In genomic region chr11:121259160-121260100, GRCm38 (mm10) we compare ENCODE assay signal across 8 mouse cellular contexts. TPM values are rescaled to one million over a fixed set of nuclear protein-coding genes. Genes with fewer than 3 reads are reported as not detected.
DNase-seq lines count a peak whose midpoint lies in the region; ATAC-seq and TF ChIP-seq lines count a peak whose summit lies in the region.

Gene Foxk2, plus strand, starts transcription at chr11:121259990.

- peak within 1 kb of the TSS; percentile 92 for H3K4me2 ChIP-seq in CH12.LX (ENCODE audit: insufficient read depth, low read depth, poor library complexity, severe bottlenecking)
- H3K4me2 ChIP-seq in forebrain, embryonic 12.5 days, result peak within 1 kb of the TSS; percentile 95
- H3K4me2 ChIP-seq in heart, postnatal 0 days (ENCODE audit: low read depth, low read length), result peak within 1 kb of the TSS; percentile 87
- H3K4me2 ChIP-seq in liver, postnatal 0 days (ENCODE audit: low read depth, low read length), result peak within 1 kb of the TSS; percentile 85
- peak within 1 kb of the TSS; percentile 95 for H3K4me2 ChIP-seq in neural tube, embryonic 14.5 days (ENCODE audit: low read depth, low read length)

- under 1% methylated on average over 64 of the region's 91 CpGs for WGBS in forebrain, embryonic 12.5 days
- WGBS in heart, postnatal 0 days, result under 1% methylated on average over 76 of the region's 91 CpGs
- WGBS in large intestine, adult 2 months, result under 1% methylated on average over 90 of the region's 91 CpGs
- under 1% methylated on average over 82 of the region's 91 CpGs for WGBS in liver, postnatal 0 days (ENCODE audit: insufficient replicate concordance)
- WGBS in neural tube, embryonic 14.5 days, result under 1% methylated on average over 80 of the region's 91 CpGs

- peak within 1 kb of the TSS; percentile 95 for H3K9ac ChIP-seq in CH12.LX (ENCODE audit: insufficient read depth, low read depth)
- peak within 1 kb of the TSS; percentile 99 for H3K9ac ChIP-seq in forebrain, embryonic 12.5 days
- H3K9ac ChIP-seq in heart, postnatal 0 days (replicated peaks; ENCODE audit: low read depth, low read length), result peak within 1 kb of the TSS; percentile 94
- H3K9ac ChIP-seq in liver, postnatal 0 days (replicated peaks), result peak within 1 kb of the TSS; percentile 96
- H3K9ac ChIP-seq in neural tube, embryonic 14.5 days (replicated peaks; ENCODE audit: low read depth, low read length), result peak within 1 kb of the TSS; percentile 97

- H3K9me3 ChIP-seq in CH12.LX (replicated peaks; ENCODE audit: low read length), result no peaks in the 10 kb centered on the region
- no peaks in the 10 kb centered on the region for H3K9me3 ChIP-seq in forebrain, embryonic 12.5 days
- H3K9me3 ChIP-seq in heart, postnatal 0 days (replicated peaks; ENCODE audit: control insufficient read depth, low read length), result no peaks in the 10 kb centered on the region
- H3K9me3 ChIP-seq in liver, postnatal 0 days (ENCODE audit: low read length), result no peaks in the 10 kb centered on the region
- no peaks in the 10 kb centered on the region for H3K9me3 ChIP-seq in neural tube, embryonic 14.5 days (ENCODE audit: control insufficient read depth, low read length)

- no peak for TF ChIP-seq CTCF in CH12.LX (conservative IDR thresholded peaks at IDR 0.05 in 1 of 2, IDR thresholded peaks at IDR 0.05 in 1 of 2; ENCODE audit: low read depth in 2 of 2, low read length in 2 of 2)
- TF ChIP-seq CTCF in heart, postnatal 0 days (IDR thresholded peaks at IDR 0.05; ENCODE audit: low read depth), result no peak
- no peak for TF ChIP-seq CTCF in liver, postnatal 0 days (IDR thresholded peaks at IDR 0.05; ENCODE audit: low read depth)

- DNase-seq in CH12.LX (ENCODE audit: extremely low read depth), result peak; percentile 86
- peak; percentile 76 for DNase-seq in c-Kit-positive CD71-positive TER-119-negative erythroid progenitor cells, embryonic 14.5 days (ENCODE audit: low read depth)
- peak; percentile 91 for DNase-seq in heart, postnatal 0 days (ENCODE audit: low spot score)
- DNase-seq in large intestine, adult 2 months (ENCODE audit: low read depth, low spot score), result peak; percentile 44
- DNase-seq in liver, postnatal 0 days, result peak; percentile 93
- peak; percentile 97 for DNase-seq in testis, postnatal 10 days (ENCODE audit: low spot score)

- H3K36me3 ChIP-seq in CH12.LX (replicated peaks in 1 of 2; ENCODE audit: control insufficient read depth in 1 of 2, insufficient read depth in 1 of 2, low read length in 1 of 2), result peaks cover 29 to 54% of the 10 kb centered on the region in 2 experiments
- peaks cover 50% of the 10 kb centered on the region for H3K36me3 ChIP-seq in forebrain, embryonic 12.5 days (replicated peaks)
- peaks cover 22% of the 10 kb centered on the region for H3K36me3 ChIP-seq in heart, postnatal 0 days (replicated peaks; ENCODE audit: control insufficient read depth, insufficient read depth, low read length)
- peaks cover 39% of the 10 kb centered on the region for H3K36me3 ChIP-seq in liver, postnatal 0 days (replicated peaks; ENCODE audit: insufficient read depth, low read length)
- H3K36me3 ChIP-seq in neural tube, embryonic 14.5 days (ENCODE audit: control insufficient read depth, insufficient read depth, low read length), result peaks cover 28% of the 10 kb centered on the region

- H3K27ac ChIP-seq in CH12.LX (ENCODE audit: insufficient read depth, low read depth), result peak within 1 kb of the TSS; percentile 53
- peak within 1 kb of the TSS; percentile 88 for H3K27ac ChIP-seq in forebrain, embryonic 12.5 days
- peak within 1 kb of the TSS; percentile 83 for H3K27ac ChIP-seq in heart, postnatal 0 days (ENCODE audit: low read depth)
- peak within 1 kb of the TSS; percentile 92 for H3K27ac ChIP-seq in liver, postnatal 0 days (ENCODE audit: low read depth)
- peak within 1 kb of the TSS; percentile 93 for H3K27ac ChIP-seq in neural tube, embryonic 14.5 days (ENCODE audit: low read depth, low read length)

- no peaks in the 10 kb centered on the region for H3K27me3 ChIP-seq in CH12.LX (replicated peaks)
- no peaks in the 10 kb centered on the region for H3K27me3 ChIP-seq in forebrain, embryonic 12.5 days
- no peaks in the 10 kb centered on the region for H3K27me3 ChIP-seq in heart, postnatal 0 days (ENCODE audit: control insufficient read depth, insufficient read depth, low read length)
- H3K27me3 ChIP-seq in liver, postnatal 0 days (ENCODE audit: insufficient read depth, low read length), result no peaks in the 10 kb centered on the region
- no peaks in the 10 kb centered on the region for H3K27me3 ChIP-seq in neural tube, embryonic 14.5 days (ENCODE audit: control insufficient read depth, insufficient read depth, low read length)

- dilution Hi-C loops in CH12.LX (cut with MboI; ENCODE audit: extremely low pct_ligation_motif_present, extremely low pct_unique_long_range_greater_than_20kb, low sequenced_read_pairs), result no loop called here

- peak; percentile 64 for TF ChIP-seq POLR2A in CH12.LX (IDR thresholded peaks at IDR 0.05; ENCODE audit: low read depth, low read length)

- TF ChIP-seq EP300 in CH12.LX (IDR thresholded peaks at IDR 0.05; ENCODE audit: low read length), result no peak
- TF ChIP-seq EP300 in heart, postnatal 0 days (IDR thresholded peaks at IDR 0.05; ENCODE audit: low read depth), result no peak; the same call in 1 of the 2 replicates
- TF ChIP-seq EP300 in liver, postnatal 0 days (IDR thresholded peaks at IDR 0.05; ENCODE audit: low read depth), result no peak

- no peak for TF ChIP-seq RAD21 in CH12.LX (IDR thresholded peaks at IDR 0.05; ENCODE audit: low read depth, low read length)

- in situ Hi-C loops in CH12.LX (cut with MboI; ENCODE audit: low pct_ligation_motif_present, low pct_unique_long_range_greater_than_20kb, low sequenced_read_pairs), result no loop called here

- H3K4me3 ChIP-seq in CH12.LX (replicated peaks in 1 of 3; ENCODE audit: low read depth in 2 of 3, low read length in 2 of 3, poor library complexity in 1 of 3), result peak within 1 kb of the TSS; percentile 83 to 96 (median 84)
- peak within 1 kb of the TSS; percentile 100 for H3K4me3 ChIP-seq in forebrain, embryonic 12.5 days (replicated peaks)
- H3K4me3 ChIP-seq in heart, postnatal 0 days (ENCODE audit: low read depth, low read length), result peak within 1 kb of the TSS; percentile 98
- H3K4me3 ChIP-seq in liver, postnatal 0 days (ENCODE audit: low read depth, low read length), result peak within 1 kb of the TSS; percentile 91
- H3K4me3 ChIP-seq in neural tube, embryonic 14.5 days (ENCODE audit: low read depth, low read length), result peak within 1 kb of the TSS; percentile 95

- H3K4me1 ChIP-seq in CH12.LX (ENCODE audit: control insufficient read depth in 1 of 2, insufficient read depth in 2 of 2), result peaks cover 8 to 42% of the 10 kb centered on the region in 2 experiments; a peak in 3 of 4 replicates
- H3K4me1 ChIP-seq in forebrain, embryonic 12.5 days, result peaks cover 20% of the 10 kb centered on the region
- H3K4me1 ChIP-seq in heart, postnatal 0 days (ENCODE audit: control insufficient read depth, insufficient read depth), result peaks cover 15% of the 10 kb centered on the region
- H3K4me1 ChIP-seq in liver, postnatal 0 days (ENCODE audit: insufficient read depth), result peaks cover 19% of the 10 kb centered on the region
- peaks cover 21% of the 10 kb centered on the region for H3K4me1 ChIP-seq in neural tube, embryonic 14.5 days (ENCODE audit: control insufficient read depth, insufficient read depth, low read length)

- H3K79me2 ChIP-seq in CH12.LX (replicated peaks; ENCODE audit: control insufficient read depth, extremely low read depth, insufficient read depth, poor library complexity, severe bottlenecking), result peaks cover 44% of the 10 kb centered on the region

- peak; percentile 97 for ATAC-seq in forebrain, embryonic 12.5 days (ENCODE audit: low FRiP score)
- peak; percentile 98 for ATAC-seq in heart, postnatal 0 days (ENCODE audit: insufficient read depth, low read depth)
- peak; percentile 99 for ATAC-seq in liver, postnatal 0 days
- ATAC-seq in neural tube, embryonic 14.5 days (ENCODE audit: low read depth), result peak; percentile 97

TF ChIP-seq in CH12.LX, 34 proteins besides CTCF, POLR2A, EP300 and RAD21 (continues in another document):
- TF ChIP-seq ZMIZ1 (IDR thresholded peaks at IDR 0.05; ENCODE audit: low read depth, low read length), result no peak; the same call in 1 of the 2 replicates
- no peak for TF ChIP-seq PAX5 (IDR thresholded peaks at IDR 0.05; ENCODE audit: low read length)
- no peak; the same call in 1 of the 2 replicates for TF ChIP-seq SMC3 (IDR thresholded peaks at IDR 0.05; ENCODE audit: low read depth, low read length)
- peak; percentile 80 for TF ChIP-seq USF1 (IDR thresholded peaks at IDR 0.05; ENCODE audit: low read depth, low read length)
- TF ChIP-seq MEF2A (IDR thresholded peaks at IDR 0.05; ENCODE audit: borderline replicate concordance, low read depth, low read length), result no peak
- peak; percentile 62 for TF ChIP-seq ELF1 (IDR thresholded peaks at IDR 0.05; ENCODE audit: low read depth, low read length)
- no peak for TF ChIP-seq JUN (IDR thresholded peaks at IDR 0.05; ENCODE audit: insufficient read depth, low read depth, low read length)
- no peak for TF ChIP-seq ETS1 (conservative IDR thresholded peaks at IDR 0.05; ENCODE audit: low read depth, low read length)
- TF ChIP-seq USF2 (conservative IDR thresholded peaks at IDR 0.05; ENCODE audit: low read depth, low read length), result peak; percentile 59
- TF ChIP-seq E2F4 (IDR thresholded peaks at IDR 0.05; ENCODE audit: insufficient replicate concordance, low read depth, low read length), result no peak
- TF ChIP-seq ZC3H11A (IDR thresholded peaks at IDR 0.05; ENCODE audit: low read depth, low read length), result no peak
- no peak; the same call in none of the 2 replicates for TF ChIP-seq SIN3A (IDR thresholded peaks at IDR 0.05; ENCODE audit: low read length)
- TF ChIP-seq TBP (conservative IDR thresholded peaks at IDR 0.05; ENCODE audit: low read depth, low read length), result no peak
- TF ChIP-seq ZNF384 (IDR thresholded peaks at IDR 0.05; ENCODE audit: low read depth, low read length), result no peak
- TF ChIP-seq MAZ (IDR thresholded peaks at IDR 0.05; ENCODE audit: low read depth, low read length), result 0 out of 2 replicates have a peak, but pooled peaks have one; percentile 35
- TF ChIP-seq TCF12 (IDR thresholded peaks at IDR 0.05; ENCODE audit: low read depth, low read length), result peak; percentile 80
- peak; percentile 97 for TF ChIP-seq MAX (IDR thresholded peaks at IDR 0.05; ENCODE audit: low read length)

RNA-seq across cellular contexts. Expression of gene Foxk2, which starts in this region (rescaled TPM):
- total RNA-seq in CH12.LX (2012; rRNA removed) (42.6 and 44.3 TPM in 2 replicates), CH12.LX (2014; rRNA removed) (25.0 and 26.9 TPM in 2 replicates)
- polyA plus RNA-seq in CH12.LX (2012; ENCODE audit: insufficient read length, low read depth), result 32.4 and 41.2 TPM in 2 replicates
- polyA plus RNA-seq in forebrain, embryonic 12.5 days (2016; fragmentation: Nextera tagmentation; extraction: Ambion mirVana), result 13.0 and 13.8 TPM in 2 replicates
- total RNA-seq in heart, postnatal 0 days (2014; rRNA removed; ENCODE audit: low replicate concordance), result 23.5 and 25.8 TPM in 2 replicates
- 3.0 and 3.8 TPM in 2 replicates for polyA plus RNA-seq in heart, postnatal 0 days (2015; fragmentation: Nextera tagmentation; extraction: Ambion mirVana)
- polyA plus RNA-seq in large intestine, adult 2 months (2012; rRNA removed), result 19.3 and 29.0 TPM in 2 replicates
- 2.3 and 2.6 TPM in 2 replicates for polyA plus RNA-seq in liver, postnatal 0 days (2015; fragmentation: Nextera tagmentation; extraction: Ambion mirVana)
- 15.1 and 16.5 TPM in 2 replicates for polyA plus RNA-seq in neural tube, embryonic 14.5 days (2014; fragmentation: Nextera tagmentation; extraction: Ambion mirVana)

Comparison
In these comparisons a context has a peak if more than half of its experiments do, and no peak if none do; other contexts are left out.
1. Peak in every context shown above with its lines: DNase-seq, ATAC-seq, H3K4me3 ChIP-seq and H3K27ac ChIP-seq.
2. DNase-seq: peak in every context shown above with its lines; median percentile 97 in testis, postnatal 10 days; 93 in liver, postnatal 0 days; 91 in heart, postnatal 0 days; 86 in CH12.LX; 76 in c-Kit-positive CD71-positive TER-119-negative erythroid progenitor cells, embryonic 14.5 days; 44 in large intestine, adult 2 months.